Mouse (Mus musculus): ENCODE data around the gene B4galt1. TPM values are rescaled to one million over a fixed set of nuclear protein-coding genes. Genes with fewer than 3 reads are reported as not detected.

B4galt1 gene
- polyA plus RNA-seq, 1 experiment = 44.4 TPM

- peaks cover 11% of the 10 kb centered on the region for H3K4me1 ChIP-seq (ENCODE audit: control insufficient read depth, insufficient read depth, low read length)
- peak overlapping the region; percentile 17 for H3K27ac ChIP-seq (ENCODE audit: control insufficient read depth, insufficient read depth, low read depth, low read length, poor library complexity)
- WGBS = 10% methylated on average over 12 of the region's 12 CpGs
- TF ChIP-seq POLR2A (IDR thresholded peaks at IDR 0.05; ENCODE audit: borderline replicate concordance, control insufficient read depth, low read depth, low read length) (no peak), CTCF (IDR thresholded peaks at IDR 0.05; ENCODE audit: control insufficient read depth, insufficient read depth, low read length) (no peak)
- peak overlapping the region; percentile 22 for H3K4me3 ChIP-seq (replicated peaks; ENCODE audit: control insufficient read depth, low read depth, low read length)
Measured at GRCm38 (mm10) chr4:40876814-40877371, 23.1 kb upstream of the B4galt1 start.

GRCm38 (mm10) chr4:40875842-40876241, 22.0 kb upstream of the B4galt1 start:
- no peak for TF ChIP-seq CTCF (IDR thresholded peaks at IDR 0.05; ENCODE audit: control insufficient read depth, insufficient read depth, low read length)
- Histone ChIP-seq H3K27ac (ENCODE audit: control insufficient read depth, insufficient read depth, low read depth, low read length, poor library complexity) (peak overlapping the region; percentile 82), H3K4me1 (ENCODE audit: control insufficient read depth, insufficient read depth, low read length) (peaks cover 11% of the 10 kb centered on the region), H3K4me3 (replicated peaks; ENCODE audit: control insufficient read depth, low read depth, low read length) (no peak overlapping the region)
- WGBS = 60% methylated on average over 20 of the region's 20 CpGs

GRCm38 (mm10) chr4:40874794-40875552, 21.2 kb upstream of the B4galt1 start:
- no peak for TF ChIP-seq POLR2A (IDR thresholded peaks at IDR 0.05; ENCODE audit: borderline replicate concordance, control insufficient read depth, low read depth, low read length)
- no peak for TF ChIP-seq CTCF (IDR thresholded peaks at IDR 0.05; ENCODE audit: control insufficient read depth, insufficient read depth, low read length)
- H3K27ac ChIP-seq (ENCODE audit: control insufficient read depth, insufficient read depth, low read depth, low read length, poor library complexity) = peak overlapping the region; percentile 82; the same call in 1 of the 2 replicates
- WGBS = 56% methylated on average over 5 of the region's 5 CpGs
- H3K4me3 ChIP-seq (replicated peaks; ENCODE audit: control insufficient read depth, low read depth, low read length) = no peak overlapping the region
- H3K4me1 ChIP-seq (ENCODE audit: control insufficient read depth, insufficient read depth, low read length) = peaks cover 11% of the 10 kb centered on the region

GRCm38 (mm10) chr4:40874151-40874600, 20.4 kb upstream of the B4galt1 start:
- 73% methylated on average over 6 of the region's 6 CpGs for WGBS
- no peak overlapping the region for H3K27ac ChIP-seq (ENCODE audit: control insufficient read depth, insufficient read depth, low read depth, low read length, poor library complexity)
- peaks cover 11% of the 10 kb centered on the region for H3K4me1 ChIP-seq (ENCODE audit: control insufficient read depth, insufficient read depth, low read length)
- TF ChIP-seq POLR2A (IDR thresholded peaks at IDR 0.05; ENCODE audit: borderline replicate concordance, control insufficient read depth, low read depth, low read length) (no peak), CTCF (IDR thresholded peaks at IDR 0.05; ENCODE audit: control insufficient read depth, insufficient read depth, low read length) (no peak)
- H3K4me3 ChIP-seq (replicated peaks; ENCODE audit: control insufficient read depth, low read depth, low read length) = no peak overlapping the region

GRCm38 (mm10) chr4:40873320-40873719, 19.5 kb upstream of the B4galt1 start:
- Histone ChIP-seq H3K4me1 (ENCODE audit: control insufficient read depth, insufficient read depth, low read length) (peaks cover 11% of the 10 kb centered on the region), H3K4me3 (replicated peaks; ENCODE audit: control insufficient read depth, low read depth, low read length) (no peak overlapping the region), H3K27ac (ENCODE audit: control insufficient read depth, insufficient read depth, low read depth, low read length, poor library complexity) (no peak overlapping the region)
- WGBS = 88% methylated on average over 2 of the region's 2 CpGs
- no peak for TF ChIP-seq CTCF (IDR thresholded peaks at IDR 0.05; ENCODE audit: control insufficient read depth, insufficient read depth, low read length)
- no peak for TF ChIP-seq POLR2A (IDR thresholded peaks at IDR 0.05; ENCODE audit: borderline replicate concordance, control insufficient read depth, low read depth, low read length)

- WGBS = 79% methylated on average over 3 of the region's 3 CpGs
- TF ChIP-seq CTCF (IDR thresholded peaks at IDR 0.05; ENCODE audit: control insufficient read depth, insufficient read depth, low read length) (no peak), POLR2A (IDR thresholded peaks at IDR 0.05; ENCODE audit: borderline replicate concordance, control insufficient read depth, low read depth, low read length) (no peak)
- Histone ChIP-seq H3K27ac (ENCODE audit: control insufficient read depth, insufficient read depth, low read depth, low read length, poor library complexity) (no peak overlapping the region), H3K4me1 (ENCODE audit: control insufficient read depth, insufficient read depth, low read length) (peaks cover 9% of the 10 kb centered on the region), H3K4me3 (replicated peaks; ENCODE audit: control insufficient read depth, low read depth, low read length) (no peak overlapping the region)
Measured at GRCm38 (mm10) chr4:40872129-40872528, 18.3 kb upstream of the B4galt1 start.

- H3K4me1 ChIP-seq (ENCODE audit: control insufficient read depth, insufficient read depth, low read length) = no peaks in the 10 kb centered on the region; the same call in 1 of the 2 replicates
- no peak for TF ChIP-seq POLR2A (IDR thresholded peaks at IDR 0.05; ENCODE audit: borderline replicate concordance, control insufficient read depth, low read depth, low read length)
- no peak for TF ChIP-seq CTCF (IDR thresholded peaks at IDR 0.05; ENCODE audit: control insufficient read depth, insufficient read depth, low read length)
- no peak overlapping the region for H3K27ac ChIP-seq (ENCODE audit: control insufficient read depth, insufficient read depth, low read depth, low read length, poor library complexity)
- H3K4me3 ChIP-seq (replicated peaks; ENCODE audit: control insufficient read depth, low read depth, low read length) = no peak overlapping the region
- WGBS = 77% methylated on average over 4 of the region's 4 CpGs
Measured at GRCm38 (mm10) chr4:40870206-40870605, 16.4 kb upstream of the B4galt1 start.

GRCm38 (mm10) chr4:40868554-40869232, 14.9 kb upstream of the B4galt1 start:
- Histone ChIP-seq H3K4me3 (replicated peaks; ENCODE audit: control insufficient read depth, low read depth, low read length) (no peak overlapping the region), H3K27ac (ENCODE audit: control insufficient read depth, insufficient read depth, low read depth, low read length, poor library complexity) (no peak overlapping the region), H3K4me1 (ENCODE audit: control insufficient read depth, insufficient read depth, low read length) (no peaks in the 10 kb centered on the region; the same call in 1 of the 2 replicates)
- no peak for TF ChIP-seq POLR2A (IDR thresholded peaks at IDR 0.05; ENCODE audit: borderline replicate concordance, control insufficient read depth, low read depth, low read length)
- TF ChIP-seq CTCF (IDR thresholded peaks at IDR 0.05; ENCODE audit: control insufficient read depth, insufficient read depth, low read length) = no peak
- 18% methylated on average over 13 of the region's 13 CpGs for WGBS
